Mouse (Mus musculus): ENCODE results near the gene Kdm2a.
"Not testable (repeated sequence)": the region's sequence is repeated elsewhere in the genome, so short reads cannot be mapped to it uniquely, and the experiment has no call there.

Gene Kdm2a

DNA sequence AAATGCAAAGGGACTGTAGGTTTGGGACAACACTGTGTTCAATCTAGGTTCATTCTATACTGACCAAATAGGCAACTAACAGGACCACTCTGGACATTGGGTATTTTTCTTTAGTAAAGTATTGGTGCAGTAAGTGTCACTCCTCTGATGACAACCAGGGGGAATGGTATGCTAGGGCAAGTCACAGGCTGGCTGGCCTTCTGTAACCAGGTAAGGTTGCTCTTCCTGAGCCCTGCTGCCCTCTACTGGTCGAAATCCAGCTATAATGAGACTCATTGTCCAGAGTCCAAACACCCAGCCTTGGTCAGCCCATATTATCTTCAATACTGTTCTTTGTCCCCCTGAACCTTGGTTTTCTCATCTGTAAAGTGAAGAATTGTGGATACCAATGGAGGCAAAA, 19.1 kb upstream of the Kdm2a start:
- no peak for DNase-seq (ENCODE audit: extremely low read depth, low read depth)

DNA sequence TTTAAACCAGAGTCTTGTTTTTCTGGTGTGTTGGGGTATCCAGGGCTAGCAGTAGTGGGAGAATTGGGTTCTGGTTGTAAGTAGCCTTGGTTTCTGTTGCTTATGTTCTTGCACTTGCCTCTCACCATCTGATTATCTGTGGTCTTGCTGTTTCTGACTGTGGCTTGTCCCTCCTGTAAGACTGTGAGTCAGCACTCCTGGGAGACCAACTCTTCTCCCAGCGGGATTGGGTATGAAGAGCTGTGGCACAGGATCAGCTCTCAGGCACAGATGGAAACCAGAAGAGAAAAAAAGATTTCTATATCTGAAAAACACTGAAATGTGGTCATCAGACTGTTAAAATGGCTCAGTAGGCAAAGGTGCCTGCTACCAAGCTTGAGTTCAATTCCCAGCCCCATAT, 16.5 kb upstream of the Kdm2a start:
- no peak for DNase-seq (ENCODE audit: extremely low read depth, low read depth)

DNA sequence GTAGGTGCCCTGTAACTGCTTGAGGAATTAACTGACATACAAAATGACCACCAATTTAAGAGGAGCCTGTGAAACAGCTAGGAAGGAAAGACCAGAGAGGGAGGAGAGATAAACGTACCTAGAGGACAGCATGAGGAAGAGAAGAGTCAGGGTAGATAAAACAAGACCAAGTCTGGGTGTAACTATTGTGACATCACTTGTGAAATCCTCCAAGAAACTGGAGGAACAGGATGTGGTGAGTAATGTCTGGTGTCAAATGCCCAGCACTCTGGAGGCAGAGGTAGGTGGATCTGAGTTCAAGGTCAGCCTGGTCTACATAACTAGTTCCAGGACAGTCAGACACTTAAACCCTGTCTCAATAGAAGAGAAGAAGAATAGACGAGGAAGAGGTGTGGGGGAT, 11.0 kb upstream of the Kdm2a start:
- peak; percentile 78 for DNase-seq (ENCODE audit: extremely low read depth, low read depth)

DNA sequence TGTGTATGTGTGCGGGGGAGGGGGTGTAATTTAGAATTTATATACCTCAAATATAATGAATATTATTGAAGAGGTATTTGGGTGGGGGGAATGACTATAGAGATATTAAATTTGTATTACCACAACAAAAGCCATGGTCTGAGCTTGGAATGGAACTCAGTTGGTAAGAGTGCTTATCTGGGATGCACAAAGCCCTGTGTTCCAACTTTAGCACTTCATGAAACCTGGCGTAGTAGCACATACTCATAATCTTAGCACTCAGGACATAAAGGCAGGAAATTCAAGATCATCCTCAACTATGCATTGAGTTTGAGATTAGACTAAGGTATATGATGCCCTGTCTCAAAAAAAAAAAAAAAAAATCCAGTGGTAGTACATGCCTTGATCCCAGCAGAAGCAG, 6.8 kb upstream of the Kdm2a start:
- DNase-seq (ENCODE audit: extremely low read depth, low read depth), result no peak

DNA sequence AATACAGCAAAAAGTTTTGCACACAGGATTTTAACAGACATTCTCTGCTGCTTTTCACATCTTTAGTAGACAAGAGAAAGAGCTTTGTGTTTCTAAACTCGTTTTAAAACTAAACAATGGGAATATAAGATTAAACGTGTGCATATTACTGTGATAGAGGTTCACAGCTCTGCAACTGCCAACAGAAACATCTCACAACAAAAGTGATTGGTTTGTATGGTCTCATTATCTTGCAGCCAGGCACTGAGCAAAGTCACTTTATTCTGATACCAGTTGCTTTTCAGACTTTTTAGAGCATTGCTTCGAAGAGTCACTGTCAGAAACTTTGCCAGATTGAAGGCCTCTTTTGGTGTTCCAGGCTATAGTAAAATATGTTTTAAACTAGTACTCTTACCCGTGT, 874 bp upstream of the Kdm2a start:
- DNase-seq (ENCODE audit: extremely low read depth, low read depth), result no peak

DNA sequence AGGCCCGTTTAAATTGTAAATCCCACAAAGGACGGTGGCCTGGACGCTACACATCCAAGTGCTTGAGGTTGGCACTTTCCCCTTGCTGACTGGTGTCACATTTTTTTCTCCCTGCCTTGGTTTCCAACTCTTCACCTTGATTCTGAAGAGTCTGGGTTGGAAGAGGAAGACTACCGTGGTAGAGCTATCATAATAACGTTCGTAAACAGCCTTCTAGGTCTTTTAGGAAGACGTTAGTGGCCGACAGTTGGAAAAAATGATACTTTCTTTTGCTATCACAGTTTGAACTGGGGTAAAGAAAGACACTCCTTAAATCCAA, 504 bp upstream of the Kdm2a start:
- DNase-seq (ENCODE audit: extremely low read depth, low read depth), result no peak

DNA sequence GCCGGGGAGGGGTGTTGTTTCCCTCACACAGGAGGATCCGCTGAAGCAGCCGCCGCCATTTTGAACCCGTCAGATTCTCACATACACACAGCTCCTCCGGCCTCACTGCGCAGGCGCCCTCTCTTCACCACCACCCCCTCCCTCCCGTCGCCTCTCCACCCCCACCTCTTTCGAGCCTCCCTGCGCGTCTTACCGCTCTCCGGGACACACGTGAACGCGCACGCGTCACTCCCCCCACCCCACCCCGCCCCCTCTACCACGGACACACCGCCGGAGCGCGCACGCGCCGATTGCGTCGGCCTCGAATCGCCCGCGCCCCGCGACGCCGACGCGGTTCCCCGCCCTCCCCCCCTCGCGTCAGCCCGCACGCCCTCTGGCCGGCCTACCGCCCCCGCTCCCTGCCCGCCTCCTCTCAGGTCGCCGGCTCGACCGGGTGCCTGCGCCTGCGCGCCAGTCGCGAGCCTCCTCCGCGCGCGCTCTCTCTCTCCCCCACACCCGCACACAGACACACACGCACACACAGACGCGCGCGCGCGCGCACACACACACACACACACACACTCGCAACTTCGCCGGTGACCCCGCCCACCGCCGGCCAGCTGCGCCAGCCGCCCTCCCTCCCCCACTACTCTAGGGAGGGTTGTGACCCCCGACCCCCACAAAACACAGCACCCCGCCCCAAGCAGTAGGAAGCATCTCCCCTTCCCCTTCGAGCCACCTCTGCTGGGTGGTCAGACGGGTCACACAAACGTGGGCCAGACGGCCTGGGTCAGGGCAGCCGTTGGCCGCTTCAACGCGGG, 887 bp downstream of the Kdm2a start:
- DNase-seq (ENCODE audit: extremely low read depth, low read depth), result peak; percentile 90

DNA sequence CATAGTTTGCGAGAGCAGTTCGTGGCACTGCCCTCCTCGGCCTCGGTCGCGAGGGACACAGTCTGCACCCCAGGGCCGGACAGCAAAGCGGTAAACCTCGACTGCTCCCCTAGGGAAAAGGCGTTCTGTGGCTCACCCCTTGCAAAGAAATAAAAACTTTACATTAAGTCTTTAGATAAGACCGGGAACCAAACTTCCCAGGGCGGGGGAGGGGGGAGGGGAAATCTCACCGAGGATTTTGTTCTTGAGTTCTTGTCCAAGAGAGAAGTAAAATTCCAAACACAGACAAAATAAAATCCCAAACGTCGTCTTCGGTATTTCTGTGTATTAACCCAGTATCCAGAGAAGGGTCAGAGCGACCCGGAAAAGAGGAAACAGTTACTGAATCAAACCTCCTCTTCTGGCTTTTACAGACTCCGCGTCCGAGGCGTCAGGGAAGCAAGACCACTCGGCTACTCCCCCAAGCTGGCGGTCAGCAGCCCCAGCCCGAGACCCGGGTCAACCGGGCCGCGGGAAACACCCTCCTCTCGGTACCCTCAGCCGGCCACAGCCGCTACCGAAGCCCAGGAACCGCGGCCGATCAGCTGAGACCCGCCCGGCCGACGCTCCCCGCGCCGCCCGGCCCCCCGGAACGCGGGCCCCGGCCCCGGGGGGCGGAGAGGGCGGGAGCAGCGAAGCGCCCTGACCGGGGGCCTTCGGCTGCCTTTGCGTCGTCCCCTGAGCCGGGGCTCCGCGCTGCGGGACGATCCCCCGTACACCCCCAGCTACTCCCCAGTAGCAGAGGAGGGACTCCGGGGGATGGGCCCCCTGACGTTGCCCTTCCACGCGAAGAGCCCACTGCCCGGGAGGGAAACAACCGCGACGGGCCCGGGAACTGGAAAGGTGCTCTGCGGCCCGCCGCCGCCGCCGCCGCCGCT, 1.7 kb downstream of the Kdm2a start:
- no peak for DNase-seq (ENCODE audit: extremely low read depth, low read depth)

DNA sequence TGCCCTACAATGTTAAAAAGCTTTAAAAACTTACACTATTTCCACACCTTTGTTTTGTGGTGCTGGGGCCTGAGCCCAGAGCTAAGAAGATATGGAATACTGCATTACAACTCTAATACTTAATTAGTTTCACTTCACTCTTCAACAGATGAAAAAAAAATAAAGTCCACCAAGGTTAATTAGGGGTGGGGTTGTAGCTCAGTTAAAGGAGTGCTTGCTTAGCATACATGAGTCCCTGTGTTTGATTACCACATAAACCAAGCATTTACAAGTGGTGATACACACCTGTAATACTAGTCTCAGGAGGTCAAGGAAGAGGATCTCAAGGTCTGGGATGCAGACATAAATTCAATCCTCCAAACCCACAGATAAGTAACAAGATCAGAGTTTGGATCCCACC, 10.8 kb downstream of the Kdm2a start:
- DNase-seq (ENCODE audit: extremely low read depth, low read depth), result no peak

DNA sequence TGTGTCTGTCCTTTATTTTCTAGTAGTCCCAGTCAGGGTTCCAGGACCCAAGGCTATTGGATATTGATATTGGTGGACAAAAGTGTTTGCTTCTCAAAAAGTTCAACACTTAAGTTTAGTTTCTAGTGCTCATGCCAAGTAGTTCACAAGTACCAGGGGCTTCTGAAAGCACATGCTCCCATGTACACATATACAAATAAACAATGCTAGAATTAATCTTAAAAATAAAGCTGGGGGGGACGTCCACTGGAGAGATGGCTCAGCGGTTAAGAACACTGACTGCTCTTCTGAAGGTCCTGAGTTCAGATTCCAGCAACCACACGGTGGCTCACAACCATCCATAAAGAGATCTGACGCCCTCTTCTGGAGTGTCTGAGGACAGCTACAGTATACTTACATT, 13.1 kb downstream of the Kdm2a start:
- no peak for DNase-seq (ENCODE audit: extremely low read depth, low read depth)

DNA sequence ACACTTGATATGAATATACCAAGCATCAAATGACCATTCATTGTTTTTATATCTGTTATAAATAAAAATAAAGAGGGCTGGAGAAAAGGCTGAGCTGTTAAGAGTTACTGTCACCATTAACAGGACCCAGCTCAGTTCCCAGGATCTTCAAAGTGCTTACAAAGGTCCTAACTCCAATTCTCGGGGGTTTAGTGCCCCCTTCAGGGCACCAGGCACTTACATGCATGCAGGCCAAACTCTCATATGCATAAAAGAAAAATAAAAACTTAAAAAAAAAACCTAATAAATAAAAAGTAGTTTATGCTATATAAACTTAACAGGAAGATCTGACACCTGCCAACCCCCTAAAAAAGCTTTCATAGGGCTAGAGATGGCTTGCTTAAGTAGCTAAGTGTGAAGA, 13.8 kb downstream of the Kdm2a start:
- DNase-seq (ENCODE audit: extremely low read depth, low read depth), result no peak

DNA sequence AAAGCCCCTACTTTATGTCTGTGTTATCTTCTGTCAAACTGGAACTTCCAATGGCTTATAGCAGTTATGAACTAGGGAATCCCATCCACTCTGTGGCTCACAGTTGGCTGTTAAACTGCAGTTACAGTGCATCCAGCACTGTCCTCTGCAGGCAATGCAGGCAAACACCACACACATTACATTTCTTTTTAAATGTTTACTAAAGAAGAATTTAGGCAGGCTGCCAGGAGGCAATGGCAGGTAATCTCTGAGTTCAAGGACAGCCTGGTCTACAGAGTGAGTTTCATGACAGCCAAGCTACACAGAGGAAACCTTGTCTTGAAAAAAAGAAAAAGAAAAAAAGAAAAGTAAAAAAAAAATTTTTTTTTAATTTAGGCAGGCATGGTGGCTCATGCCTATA, 14.8 kb downstream of the Kdm2a start:
- no peak for DNase-seq (ENCODE audit: extremely low read depth, low read depth)

DNA sequence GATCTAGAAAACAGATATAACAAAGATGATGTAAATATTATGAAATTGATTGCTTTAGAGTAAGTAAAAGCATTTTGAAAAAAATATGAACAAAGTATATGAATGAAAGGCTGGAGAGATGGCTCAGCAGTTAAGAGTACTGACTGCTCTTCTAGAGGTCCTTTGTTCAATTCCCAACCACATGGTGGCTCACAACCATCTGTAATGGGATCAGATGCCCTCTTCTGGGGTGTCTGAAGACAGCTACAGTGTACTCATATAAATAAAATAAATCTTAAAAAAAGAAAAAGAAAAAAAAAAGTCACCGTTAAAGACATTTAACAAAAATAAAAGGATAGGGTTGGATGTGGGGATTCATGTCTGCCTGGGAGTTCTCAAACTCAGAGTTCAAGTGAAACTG, 15.8 kb downstream of the Kdm2a start:
- DNase-seq (ENCODE audit: extremely low read depth, low read depth), result not testable (repeated sequence)

DNA sequence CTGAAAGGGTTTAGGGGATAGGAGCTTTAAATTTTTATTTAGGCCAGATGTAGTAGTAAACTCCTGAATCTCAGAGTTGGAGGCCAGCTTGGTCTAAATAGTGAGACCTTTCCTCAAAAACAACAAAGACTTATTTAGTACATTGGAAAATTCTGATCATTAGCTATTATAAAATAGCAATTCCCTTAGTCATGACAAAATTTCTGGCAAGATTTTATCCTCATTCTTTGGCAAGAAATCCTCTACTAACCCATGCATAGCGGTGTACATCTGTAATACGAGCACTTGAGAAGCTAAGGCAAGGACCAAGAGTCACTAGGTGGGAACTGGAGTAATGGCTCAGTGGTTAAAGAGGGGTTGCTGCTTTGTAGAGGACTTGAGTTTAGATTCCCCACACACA, 27.4 kb downstream of the Kdm2a start:
- no peak for DNase-seq (ENCODE audit: extremely low read depth, low read depth)

DNA sequence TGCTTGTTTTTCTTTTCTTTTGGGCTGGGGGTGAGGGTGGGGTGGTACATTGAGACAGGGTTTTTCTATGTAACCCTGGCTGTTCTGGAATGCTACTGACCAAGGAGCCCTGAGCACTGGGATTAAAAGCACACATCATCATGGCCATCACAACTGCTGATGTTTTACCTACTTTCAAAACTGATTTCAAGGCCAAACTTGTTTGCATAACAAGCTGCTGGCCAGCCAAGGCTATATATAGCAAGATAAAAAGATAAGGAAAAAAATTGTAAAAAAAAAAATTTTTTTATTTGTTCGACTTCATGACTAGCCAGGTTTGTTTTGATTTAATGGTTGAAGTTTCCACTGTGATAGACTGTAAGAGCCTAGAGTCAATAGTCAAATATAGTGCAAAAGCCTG, 27.8 kb downstream of the Kdm2a start:
- no peak for DNase-seq (ENCODE audit: extremely low read depth, low read depth)

DNA sequence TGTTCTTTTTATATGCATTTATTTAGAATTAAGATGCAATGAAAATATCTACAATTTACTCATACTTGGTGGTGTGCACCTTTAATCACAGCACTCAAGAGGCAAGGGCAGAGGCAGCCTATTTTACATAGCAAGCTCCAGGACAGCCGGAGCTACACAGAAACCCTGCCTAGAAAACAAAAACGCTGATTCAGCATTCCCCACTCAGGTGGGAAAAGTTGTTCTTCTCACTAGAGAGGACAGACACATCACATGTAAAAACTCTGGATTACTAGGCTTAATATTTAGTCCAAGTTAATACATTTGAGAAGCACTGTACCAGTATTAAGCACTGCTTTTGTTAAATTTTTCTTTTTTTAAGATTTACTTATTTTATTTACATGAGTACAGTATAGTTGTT, 48.6 kb downstream of the Kdm2a start:
- no peak for DNase-seq (ENCODE audit: extremely low read depth, low read depth)

DNA sequence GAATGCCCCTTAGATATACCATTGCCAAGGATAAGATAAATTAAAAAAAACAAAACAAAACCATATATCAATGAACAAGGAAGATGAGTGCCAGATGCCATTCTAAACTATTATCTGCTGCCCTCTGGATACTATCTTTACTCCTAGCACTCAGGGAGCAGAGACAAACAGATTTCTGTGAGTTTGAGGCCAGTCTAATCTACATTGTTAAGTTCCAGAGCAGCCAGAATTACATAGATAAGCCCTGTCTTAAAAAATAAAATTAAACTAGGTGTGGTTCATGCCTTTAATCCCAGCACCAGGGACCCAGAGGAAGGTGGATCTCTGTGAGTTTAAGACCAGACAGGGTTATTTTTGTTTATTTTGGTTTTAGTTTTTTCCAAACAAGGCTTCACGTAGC, 51.6 kb downstream of the Kdm2a start:
- DNase-seq (ENCODE audit: extremely low read depth, low read depth), result no peak

DNA sequence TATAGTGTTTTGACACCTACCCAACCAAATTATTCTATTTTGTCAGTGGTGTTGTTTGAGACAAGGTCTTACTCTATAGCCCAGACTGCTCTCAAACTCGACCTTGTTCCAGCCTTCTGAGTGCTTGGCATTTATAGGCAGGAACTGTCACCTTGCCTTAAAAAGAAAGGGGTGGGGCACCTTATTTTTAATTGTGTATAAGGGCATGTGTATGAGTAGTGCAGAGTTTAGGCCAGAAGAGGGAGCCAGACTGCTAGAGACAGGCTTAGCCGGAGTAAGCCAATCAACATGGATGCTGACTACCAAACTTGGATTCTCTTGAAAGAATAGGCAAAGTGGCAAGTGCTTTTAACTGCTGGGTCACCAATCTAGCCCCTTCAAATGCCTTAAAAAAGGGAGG, 59.9 kb downstream of the Kdm2a start:
- DNase-seq (ENCODE audit: extremely low read depth, low read depth), result peak; percentile 46

DNA sequence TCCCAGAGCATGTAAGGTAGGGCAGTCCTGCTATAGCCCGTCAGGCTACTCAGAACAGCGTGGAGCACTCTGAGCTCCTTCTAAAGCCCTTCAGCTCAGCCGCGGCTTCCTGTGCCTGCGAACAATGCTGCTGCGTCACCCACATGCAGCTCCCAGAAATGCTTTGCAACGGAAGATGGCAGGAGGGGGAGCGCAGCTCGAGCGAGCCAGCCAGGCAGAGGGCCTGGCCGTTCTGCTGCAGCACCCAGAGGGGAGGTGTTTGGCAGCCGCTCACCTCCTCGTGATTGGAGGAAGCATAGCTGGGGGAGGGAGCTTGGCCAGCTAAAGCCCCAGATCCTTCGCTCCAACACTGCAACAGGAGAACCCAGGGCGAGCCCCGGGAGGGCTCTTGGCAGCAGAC, 64.3 kb downstream of the Kdm2a start:
- peak; percentile 87 for DNase-seq (ENCODE audit: extremely low read depth, low read depth)

DNA sequence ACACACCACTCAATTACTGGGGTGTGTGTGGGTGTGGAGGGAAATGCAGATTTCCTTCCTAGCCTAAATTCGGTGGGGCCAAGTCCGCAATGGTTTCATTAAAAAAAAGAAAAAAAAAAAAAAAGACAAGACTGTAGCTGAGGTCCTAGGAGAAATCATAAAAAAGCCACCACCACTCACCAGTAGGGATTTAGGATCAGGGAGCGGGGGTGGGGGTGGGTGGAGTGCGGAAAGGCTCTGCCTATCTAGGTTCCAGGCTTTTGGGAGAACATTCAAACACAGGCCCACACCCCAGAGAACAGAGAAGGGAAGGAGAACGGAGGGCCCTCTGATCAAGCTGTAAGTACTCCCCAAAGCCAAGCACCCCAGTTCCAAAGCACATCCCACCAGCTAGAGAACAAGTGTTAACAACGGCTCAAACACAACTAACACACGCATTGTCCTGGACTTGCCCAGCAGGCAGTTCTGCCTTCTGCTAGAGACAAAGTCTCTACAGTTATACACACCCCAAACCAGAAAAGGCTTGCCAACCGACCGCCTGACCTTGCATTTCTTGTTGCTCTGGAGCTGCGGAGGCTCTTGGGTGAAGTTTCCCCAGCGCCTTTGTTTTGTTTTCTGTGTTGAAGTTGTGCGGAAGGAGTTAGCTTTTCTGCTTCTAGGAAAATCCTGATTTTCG, 64.8 kb downstream of the Kdm2a start:
- peak; percentile 22 for DNase-seq (ENCODE audit: extremely low read depth, low read depth)

DNA sequence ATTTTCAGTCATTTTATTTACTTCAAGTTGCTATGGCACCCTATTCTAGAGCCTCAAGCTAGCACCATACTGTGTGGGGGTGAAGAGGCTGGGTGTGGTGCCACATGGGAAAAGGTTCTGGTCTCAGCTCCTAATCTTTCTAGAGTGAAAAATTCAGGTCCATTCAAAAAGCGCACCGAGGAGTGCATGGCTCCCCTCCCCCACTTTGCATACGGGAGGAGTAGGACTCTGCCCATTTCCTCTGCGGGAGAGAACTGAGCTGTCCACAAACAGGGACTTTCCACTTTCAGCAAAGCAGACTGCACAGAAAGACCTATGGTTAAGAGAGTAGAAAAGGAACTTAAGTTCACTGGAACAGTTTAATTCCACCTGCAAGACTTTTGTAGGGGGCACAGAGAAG, 65.4 kb downstream of the Kdm2a start:
- peak; percentile 16 for DNase-seq (ENCODE audit: extremely low read depth, low read depth)

DNA sequence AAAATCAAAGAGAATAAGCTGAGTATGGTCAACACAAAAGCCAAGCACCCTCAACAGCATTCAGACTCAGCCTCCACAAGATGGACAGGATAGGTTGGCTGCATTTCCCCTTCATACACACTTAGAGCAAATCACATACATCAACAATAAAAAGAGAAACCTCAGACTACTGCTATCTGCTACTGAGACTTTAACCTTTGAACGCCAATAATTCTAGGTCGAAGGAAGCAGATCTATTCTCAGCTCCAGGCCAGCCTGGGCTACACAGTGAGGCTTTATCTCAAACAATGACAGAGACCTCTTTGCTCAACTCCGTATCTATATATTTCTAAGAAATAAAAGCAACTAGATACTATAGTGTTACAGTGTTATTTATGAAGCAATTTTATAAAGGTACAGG, 66.8 kb downstream of the Kdm2a start:
- DNase-seq (ENCODE audit: extremely low read depth, low read depth), result no peak

Data from MEL-GATA-1-ER (cell line).